Mouse (Mus musculus): ENCODE measurements around the gene Fig4. TPM values are rescaled to one million over a fixed set of nuclear protein-coding genes. Genes with fewer than 3 reads are reported as not detected.
A peak's percentile ranks its signal among the peaks of the same experiment; 100 is the strongest.

Fig4 gene
- 27.8 to 32.2 TPM (median 32.2 TPM) in 3 replicates for total RNA-seq (2017)

DNA sequence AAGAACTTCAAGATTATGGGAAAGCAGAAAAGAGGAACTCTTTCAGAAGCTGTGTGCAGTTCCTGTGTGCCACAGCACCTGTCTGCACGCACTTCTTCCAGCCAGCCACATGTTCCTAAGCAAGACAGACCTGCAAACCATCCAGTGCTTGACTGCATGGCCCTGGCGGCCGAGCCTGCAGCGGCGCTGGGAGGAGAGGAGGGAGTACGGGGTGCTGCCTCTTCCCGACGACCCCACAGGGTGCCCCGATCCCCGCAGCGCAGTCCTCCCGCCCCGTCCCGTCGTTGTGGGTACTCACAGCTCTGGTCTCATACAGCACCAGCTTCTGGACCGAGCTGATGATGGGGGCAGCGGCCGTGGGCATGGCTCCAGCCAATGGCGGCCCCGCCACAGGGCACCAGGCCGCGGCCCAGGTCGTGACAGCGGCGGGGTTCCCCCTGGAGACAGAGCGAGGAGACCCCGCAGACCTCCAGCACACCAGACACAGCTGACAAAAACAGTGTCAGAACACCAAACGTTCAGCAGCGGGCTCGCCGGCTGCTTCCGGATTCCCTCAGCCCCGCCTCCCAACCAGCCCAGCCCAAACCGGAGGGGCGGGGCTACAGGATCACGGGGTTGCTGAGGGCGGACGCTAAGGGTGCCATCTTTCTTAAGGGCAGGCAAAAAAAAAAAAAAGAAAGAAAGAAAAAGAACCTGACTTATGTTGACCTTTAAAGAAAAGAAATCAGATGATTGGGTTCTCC lies at the start of gene Fig4:
Gene Fig4, minus strand, starts transcription at position 572 of the 743 bp plus-strand sequence.
- peak; percentile 90 for ATAC-seq (replicated peaks; ENCODE audit: insufficient number of reproducible peaks, low FRiP score, low TSS enrichment, poor library complexity, severe bottlenecking)

DNA sequence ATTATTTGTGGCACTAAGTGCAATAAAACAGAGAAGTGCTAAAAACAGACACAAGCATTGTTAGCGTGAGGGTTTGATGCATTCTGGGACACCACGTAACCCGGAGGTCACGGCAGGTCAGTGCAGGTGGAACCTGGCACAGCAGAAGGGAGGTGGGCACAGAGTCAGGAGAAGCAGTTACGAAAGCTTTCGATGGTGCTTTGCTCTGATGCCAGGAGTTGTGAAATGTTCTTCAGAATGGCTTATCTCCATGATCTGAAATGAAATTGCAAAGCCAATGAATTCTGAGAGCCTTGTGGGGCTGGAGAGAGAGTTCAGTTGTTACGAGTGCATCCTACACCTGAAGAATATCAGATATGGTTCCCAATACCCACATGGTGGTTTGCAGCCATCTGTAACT lies 38.3 kb upstream of the Fig4 start:
- no peak for ATAC-seq (replicated peaks; ENCODE audit: insufficient number of reproducible peaks, low FRiP score, low TSS enrichment, poor library complexity, severe bottlenecking)

DNA sequence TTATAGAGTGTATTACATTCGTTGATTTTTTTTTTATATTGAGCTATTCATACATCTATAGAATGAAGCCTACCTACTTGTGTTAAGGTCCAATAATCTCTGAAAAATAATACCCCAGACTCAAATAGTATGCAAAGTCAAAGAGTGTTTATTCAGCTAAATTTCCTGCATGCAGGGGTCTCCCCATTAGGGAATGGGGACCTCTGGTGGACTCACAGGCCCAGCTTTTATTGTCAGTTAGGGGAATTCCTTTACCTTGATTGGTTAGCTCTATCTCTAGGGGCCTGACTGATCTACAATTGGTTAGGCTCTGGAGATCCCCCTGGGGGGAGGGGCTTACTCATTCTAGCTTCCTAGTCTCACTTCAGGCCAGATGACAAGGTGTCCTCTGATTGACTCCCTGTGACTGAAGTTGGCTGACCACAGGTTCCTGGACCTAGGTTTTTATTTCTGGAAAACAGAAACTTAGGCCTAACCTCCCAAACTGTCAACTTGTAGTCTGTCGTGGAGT lies 29.5 kb upstream of the Fig4 start:
- ATAC-seq (replicated peaks; ENCODE audit: insufficient number of reproducible peaks, low FRiP score, low TSS enrichment, poor library complexity, severe bottlenecking), result no peak

DNA sequence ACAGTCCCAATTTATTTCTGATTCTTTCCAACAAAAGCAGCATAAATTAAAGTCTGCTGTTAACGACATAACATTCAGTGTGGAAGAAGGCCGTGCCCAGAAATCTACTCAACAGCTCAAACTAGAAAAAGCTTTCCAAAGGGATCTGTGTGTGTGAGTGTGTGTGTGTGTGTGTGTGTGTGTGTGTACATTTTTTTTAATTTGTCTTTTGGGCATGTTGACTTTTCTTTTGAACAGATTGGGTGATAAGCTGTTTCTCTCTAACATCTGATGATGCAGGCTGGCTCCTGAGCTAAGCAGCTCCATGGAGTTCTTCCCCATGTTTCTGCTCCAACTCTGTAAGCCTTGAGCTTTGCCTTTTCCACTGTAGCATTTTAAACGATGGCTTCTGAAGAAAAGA lies 12.8 kb upstream of the Fig4 start:
- no peak for ATAC-seq (replicated peaks; ENCODE audit: insufficient number of reproducible peaks, low FRiP score, low TSS enrichment, poor library complexity, severe bottlenecking)

DNA sequence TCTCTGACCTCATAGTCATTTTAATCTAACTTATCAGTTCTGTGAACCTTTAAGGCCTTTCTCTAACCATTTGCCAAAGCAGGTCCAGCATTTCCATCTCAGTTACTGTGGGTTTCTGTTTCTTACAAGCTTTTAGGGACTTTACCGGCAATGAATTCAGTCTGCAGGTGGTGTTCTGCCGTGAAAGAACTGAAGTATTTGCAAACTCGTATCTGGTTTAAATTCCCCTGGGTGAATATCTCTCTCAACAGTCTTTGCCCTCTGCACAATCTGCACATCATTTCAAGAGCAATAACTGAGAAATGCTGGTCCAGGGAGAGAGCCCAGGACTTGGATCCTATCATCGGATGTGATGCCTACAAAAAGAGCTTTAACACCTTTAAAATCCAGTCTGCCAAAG lies 5.1 kb upstream of the Fig4 start:
- no peak for ATAC-seq (replicated peaks; ENCODE audit: insufficient number of reproducible peaks, low FRiP score, low TSS enrichment, poor library complexity, severe bottlenecking)

DNA sequence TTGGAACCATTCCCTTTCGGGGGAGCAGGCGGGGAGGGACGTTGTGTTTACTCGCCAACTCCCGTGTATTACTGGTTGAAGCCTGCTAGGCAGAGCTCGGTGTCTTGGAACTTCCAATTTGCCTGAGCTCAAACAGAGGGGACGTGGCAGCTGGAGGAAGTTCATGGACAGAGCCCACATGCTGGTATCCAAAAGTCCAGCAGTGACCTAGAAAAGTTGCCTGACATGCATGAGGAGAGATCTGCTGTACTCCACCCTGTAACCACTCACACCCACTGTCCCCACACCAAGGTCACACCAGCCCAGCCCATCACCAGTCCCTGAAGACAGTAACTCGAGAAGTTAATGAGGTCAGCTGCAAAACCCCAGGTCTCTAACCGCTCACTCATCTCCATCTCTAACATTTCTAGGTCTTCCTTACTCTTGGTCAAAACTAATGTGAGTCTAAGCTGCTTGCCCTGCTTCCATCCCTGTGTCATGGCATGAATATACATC lies 1.9 kb upstream of the Fig4 start:
- ATAC-seq (replicated peaks; ENCODE audit: insufficient number of reproducible peaks, low FRiP score, low TSS enrichment, poor library complexity, severe bottlenecking), result no peak

DNA sequence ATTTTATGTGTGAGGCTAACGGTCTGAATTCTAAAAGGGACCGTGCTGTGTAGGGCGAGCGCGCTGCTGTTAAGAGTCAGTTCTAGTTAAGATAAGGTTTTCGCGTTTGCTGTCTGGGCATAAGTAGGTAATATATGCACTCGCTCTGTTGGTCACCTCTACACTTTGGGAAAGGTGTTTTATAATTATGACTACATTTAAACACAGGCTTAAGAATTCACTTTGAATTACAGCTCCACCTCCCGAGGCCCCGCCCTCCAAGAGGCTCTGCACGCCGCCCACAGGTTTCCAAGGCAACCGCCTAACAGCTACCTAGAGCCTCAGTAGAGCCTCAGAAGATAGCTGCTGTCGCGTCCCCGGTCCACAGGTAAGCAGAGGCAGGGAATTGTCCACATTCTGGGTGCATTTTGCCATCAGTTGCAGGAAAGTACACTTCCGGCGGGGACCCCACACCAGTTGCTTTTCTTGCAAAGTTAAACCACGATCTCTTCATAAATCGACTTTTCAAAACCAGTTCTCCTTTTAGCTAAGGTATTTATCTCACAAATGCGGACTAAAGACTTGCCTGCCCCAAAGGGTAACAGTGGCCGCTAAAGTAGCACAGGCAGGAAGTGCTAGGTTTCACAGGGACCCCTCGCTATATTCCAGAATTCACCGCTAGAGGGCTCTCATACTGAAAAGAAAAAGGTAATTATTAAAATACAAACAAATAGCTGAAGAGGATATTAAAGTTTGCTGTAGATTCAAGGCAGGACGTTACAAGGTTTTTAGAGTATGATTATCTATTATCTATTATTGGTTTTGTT lies 782 bp upstream of the Fig4 start, which contains the start of gene Ak9:
Gene Ak9, plus strand, starts transcription at position 342 of the 806 bp plus-strand sequence.
- ATAC-seq (replicated peaks; ENCODE audit: insufficient number of reproducible peaks, low FRiP score, low TSS enrichment, poor library complexity, severe bottlenecking), result peak; percentile 76

DNA sequence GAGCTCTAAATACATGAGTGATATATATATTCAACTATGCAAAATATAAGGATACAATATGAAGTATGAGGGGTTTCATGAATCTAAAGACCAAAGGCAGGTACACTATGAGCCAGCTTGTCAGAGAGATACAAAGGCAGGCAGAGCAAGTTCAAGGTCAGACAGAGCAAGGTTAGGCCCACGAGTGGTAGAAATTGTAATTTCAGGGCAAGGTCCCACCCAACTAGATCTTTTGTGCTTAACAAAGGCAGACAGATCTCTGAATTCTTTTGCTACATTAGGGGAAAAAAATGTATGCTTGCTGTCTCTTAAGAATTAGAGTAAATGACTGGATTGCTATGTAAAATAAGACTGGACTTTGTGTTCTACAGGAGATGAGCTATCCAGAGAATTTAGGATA lies 2.9 kb downstream of the Fig4 start:
- no peak for ATAC-seq (replicated peaks; ENCODE audit: insufficient number of reproducible peaks, low FRiP score, low TSS enrichment, poor library complexity, severe bottlenecking)

DNA sequence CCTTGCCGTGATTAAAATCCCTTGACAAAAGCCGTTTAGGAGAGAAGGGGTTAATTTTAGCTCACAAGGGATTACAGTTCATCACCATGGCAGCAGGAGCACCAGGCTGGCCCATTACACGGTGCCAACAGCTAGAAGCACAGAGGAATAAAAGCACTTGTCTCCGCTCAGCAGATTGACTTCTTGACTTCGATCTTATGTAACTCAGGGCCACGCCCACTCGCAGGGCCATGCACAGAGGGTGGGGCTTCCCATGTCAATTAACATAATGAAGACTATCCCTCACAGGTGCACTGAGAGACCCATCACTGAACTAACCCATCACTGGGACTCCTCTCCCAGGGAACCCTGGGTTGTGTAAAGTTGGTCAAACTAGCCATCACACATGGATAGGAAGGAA lies 7.9 kb downstream of the Fig4 start:
- peak; percentile 40; the same call in 1 of the 2 replicates for ATAC-seq (replicated peaks; ENCODE audit: insufficient number of reproducible peaks, low FRiP score, low TSS enrichment, poor library complexity, severe bottlenecking)

DNA sequence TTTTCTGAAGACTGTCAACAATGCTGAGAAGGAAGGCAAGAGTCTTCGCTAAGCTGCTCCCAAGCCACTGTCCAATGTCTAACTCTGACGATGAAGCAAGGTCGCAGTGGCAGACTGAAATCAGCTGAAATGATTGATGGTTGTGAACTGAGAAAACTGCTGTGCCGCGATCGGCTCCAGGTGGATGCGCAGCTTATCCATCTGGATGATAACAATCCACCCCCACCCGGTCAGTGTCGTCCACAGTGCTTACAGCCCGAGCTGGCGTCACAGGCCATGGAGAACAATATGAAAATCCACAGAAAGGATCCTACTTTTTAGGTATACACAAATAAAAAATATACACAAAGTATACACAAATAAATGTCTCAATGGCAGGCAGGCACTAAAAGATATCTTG lies 8.3 kb downstream of the Fig4 start:
- ATAC-seq (replicated peaks; ENCODE audit: insufficient number of reproducible peaks, low FRiP score, low TSS enrichment, poor library complexity, severe bottlenecking), result no peak

DNA sequence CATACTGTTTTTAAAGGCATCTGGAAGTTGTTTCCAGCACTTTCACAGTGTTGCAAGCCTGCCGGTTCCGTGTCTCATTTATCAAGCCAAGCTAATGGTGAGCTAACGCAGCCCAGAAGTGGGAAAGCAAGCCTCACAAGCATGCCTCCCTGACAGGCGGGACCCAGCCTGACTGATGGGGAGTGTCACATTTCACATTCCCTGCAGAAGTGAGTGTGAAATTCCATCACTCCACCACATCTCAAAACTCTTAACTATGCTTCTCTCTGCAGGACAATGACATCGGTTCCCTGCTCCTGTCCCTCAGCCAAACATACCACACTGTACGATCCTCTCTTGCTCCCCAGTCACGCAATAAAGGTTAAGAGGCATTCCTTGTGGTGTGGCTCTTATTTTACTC lies 10.0 kb downstream of the Fig4 start:
- ATAC-seq (replicated peaks; ENCODE audit: insufficient number of reproducible peaks, low FRiP score, low TSS enrichment, poor library complexity, severe bottlenecking), result no peak

DNA sequence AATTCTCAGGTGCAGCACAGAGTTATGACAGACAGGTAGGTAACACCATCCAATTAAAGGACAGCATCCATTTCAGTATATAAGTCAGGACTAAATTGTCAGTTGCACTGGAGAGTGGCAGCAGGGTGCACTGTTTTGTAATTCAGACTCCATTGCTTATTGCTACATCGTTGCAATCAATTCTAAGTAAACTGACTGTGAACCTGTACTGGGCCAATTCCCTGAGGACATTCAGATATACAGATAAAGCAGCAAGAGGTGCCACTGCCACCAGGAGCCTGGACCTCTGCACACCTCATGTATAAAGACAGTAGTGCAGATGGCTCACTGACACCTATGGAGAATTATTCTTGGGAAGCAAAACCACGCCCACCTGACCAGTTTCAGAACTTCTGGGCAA lies 12.0 kb downstream of the Fig4 start:
- no peak for ATAC-seq (replicated peaks; ENCODE audit: insufficient number of reproducible peaks, low FRiP score, low TSS enrichment, poor library complexity, severe bottlenecking)

DNA sequence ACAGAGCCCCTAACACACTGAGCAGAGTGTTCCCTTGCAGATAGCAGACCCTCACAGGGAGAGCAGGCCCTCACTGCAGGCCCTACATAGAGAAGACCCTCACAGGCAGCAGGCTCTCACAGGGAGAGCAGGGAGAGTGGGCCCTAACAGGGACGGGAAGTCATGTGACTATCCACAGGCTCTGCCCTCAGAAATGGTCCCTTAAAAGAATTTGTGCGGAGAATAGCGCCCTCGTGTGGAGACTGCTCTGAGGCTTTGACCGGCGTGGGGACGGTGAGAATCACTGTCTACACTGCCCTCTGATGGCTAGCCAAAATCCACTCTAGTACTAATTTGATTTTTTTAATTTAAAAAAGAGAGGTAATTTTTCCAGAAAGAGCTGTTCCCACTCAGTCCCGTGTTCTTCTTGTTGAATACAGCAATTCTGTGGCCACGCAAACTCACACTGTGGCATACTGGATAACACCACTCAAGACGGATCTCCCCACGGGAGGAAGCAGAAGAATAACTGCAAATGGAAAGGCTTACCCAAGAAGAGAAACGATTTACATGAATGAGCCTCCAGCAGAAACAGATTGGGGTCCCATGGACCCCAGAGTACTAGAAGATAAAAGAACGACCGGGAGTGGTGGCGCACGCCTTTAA lies 14.2 kb downstream of the Fig4 start:
- peak; percentile 82 for ATAC-seq (replicated peaks; ENCODE audit: insufficient number of reproducible peaks, low FRiP score, low TSS enrichment, poor library complexity, severe bottlenecking)

DNA sequence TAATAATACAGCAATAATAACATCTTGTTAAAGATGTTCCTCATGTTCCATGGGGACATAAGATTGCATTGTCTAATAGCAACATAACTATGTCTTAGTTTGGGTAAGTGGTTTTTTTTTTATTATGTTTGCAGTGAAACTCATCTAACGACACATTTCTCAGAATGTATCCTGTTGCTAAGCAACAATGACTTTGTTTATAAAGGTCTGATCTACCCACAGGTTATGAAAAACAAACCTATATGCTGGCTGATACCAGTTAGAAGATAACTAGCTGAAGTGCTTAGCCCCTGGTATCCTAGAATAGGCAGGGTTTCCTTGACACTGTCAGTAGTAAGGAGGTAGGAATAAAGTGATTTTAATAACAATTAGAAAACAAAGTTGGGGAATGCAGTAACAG lies 15.0 kb downstream of the Fig4 start:
- ATAC-seq (replicated peaks; ENCODE audit: insufficient number of reproducible peaks, low FRiP score, low TSS enrichment, poor library complexity, severe bottlenecking), result no peak

DNA sequence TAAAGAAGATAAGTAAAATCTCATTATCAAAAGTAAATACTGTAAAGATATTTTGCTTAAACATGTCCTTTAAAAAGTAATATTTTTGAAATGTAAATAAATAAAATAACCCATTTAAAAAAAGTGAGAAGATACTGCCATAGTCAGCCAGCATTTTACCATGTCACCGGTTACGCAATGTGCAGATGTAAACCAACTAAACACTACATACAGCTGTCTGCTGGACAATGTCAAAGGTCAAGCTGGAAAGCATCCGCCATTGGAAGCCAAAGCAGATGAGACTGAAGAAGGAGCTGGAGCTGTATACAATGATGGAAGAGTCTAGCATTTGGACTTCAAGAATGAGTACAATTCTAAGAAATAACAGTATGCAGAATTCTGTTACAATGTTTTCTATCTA lies 15.4 kb downstream of the Fig4 start:
- no peak for ATAC-seq (replicated peaks; ENCODE audit: insufficient number of reproducible peaks, low FRiP score, low TSS enrichment, poor library complexity, severe bottlenecking)

DNA sequence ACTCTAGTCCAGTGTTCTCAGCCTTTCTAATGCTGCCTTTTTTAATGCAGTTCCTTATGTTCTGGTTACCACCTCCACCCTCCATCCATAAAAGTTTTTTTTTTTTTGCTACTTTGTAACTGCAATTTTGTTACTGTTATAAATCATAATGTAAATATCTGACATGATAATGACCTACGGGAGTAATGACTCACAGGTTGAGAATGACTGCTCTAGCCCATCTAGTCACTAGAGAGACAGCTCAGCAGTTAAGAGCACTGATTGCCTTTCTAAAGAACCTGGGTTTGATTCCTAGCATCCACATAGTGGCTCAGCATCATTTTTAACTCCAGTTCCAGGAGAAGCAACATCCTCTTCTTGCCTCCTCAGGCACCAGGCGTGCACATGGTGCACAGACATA lies 21.0 kb downstream of the Fig4 start:
- ATAC-seq (replicated peaks; ENCODE audit: insufficient number of reproducible peaks, low FRiP score, low TSS enrichment, poor library complexity, severe bottlenecking), result no peak

DNA sequence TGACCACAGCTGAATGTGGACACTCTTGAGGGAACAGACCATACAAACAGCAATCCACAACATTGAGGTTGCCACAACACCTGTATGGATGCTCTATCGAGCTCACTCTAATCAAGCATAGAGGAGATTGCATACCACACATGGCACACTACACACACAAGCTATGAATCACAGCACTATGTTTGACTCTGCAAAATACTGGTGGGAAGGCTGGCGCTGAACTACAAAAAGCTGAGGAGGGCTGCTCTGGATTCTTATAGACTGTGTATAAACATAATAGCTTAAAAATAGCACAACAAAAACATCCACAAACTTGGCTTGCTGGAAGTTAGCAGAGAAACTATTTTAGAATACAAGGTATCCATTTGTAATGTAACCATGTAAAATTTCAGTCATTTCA lies 22.3 kb downstream of the Fig4 start:
- ATAC-seq (replicated peaks; ENCODE audit: insufficient number of reproducible peaks, low FRiP score, low TSS enrichment, poor library complexity, severe bottlenecking), result no peak

DNA sequence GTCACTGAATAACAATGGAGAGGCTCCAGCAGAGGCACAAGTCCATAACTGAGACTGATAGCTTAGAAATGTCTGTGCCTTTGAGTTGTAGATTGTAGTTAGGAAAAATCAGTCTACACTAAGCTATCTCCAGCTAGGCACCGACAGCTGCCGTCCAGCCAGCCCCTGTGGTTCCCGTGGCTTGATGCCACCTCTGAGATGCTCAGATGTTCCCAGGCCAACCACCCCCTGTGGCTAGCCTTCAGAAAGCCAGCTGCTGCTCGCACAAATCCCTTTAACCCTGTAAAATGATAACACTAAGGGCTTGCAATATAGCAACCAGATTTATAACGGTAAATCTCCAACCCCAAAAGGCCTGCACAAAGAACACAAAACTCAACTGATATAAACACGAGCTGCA lies 22.9 kb downstream of the Fig4 start:
- ATAC-seq (replicated peaks; ENCODE audit: insufficient number of reproducible peaks, low FRiP score, low TSS enrichment, poor library complexity, severe bottlenecking), result no peak

DNA sequence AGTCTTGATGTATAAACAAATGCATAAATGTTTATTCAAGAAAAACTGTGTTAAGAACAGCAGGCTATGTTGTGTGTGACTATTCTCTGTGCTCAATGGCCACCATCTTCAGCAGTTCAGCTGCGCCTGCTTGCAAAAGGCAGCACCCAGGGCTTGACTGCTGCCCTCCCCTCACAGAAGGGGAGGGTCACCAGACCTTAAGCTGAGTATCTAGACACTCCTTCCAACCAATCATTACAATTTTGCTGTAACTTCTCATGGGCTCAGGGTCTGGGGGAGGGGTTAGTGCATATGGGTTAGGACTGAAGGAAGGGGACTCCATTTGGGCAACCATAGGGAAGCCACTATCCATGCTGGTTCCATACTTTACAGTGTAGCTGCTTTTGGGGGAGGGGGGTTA lies 24.3 kb downstream of the Fig4 start:
- no peak for ATAC-seq (replicated peaks; ENCODE audit: insufficient number of reproducible peaks, low FRiP score, low TSS enrichment, poor library complexity, severe bottlenecking)

Measured in monocyte, adult 5-6 weeks (primary cell).